Mouse (Mus musculus): ENCODE measurements around the gene Sec14l3.

Sec14l3 gene

DNA sequence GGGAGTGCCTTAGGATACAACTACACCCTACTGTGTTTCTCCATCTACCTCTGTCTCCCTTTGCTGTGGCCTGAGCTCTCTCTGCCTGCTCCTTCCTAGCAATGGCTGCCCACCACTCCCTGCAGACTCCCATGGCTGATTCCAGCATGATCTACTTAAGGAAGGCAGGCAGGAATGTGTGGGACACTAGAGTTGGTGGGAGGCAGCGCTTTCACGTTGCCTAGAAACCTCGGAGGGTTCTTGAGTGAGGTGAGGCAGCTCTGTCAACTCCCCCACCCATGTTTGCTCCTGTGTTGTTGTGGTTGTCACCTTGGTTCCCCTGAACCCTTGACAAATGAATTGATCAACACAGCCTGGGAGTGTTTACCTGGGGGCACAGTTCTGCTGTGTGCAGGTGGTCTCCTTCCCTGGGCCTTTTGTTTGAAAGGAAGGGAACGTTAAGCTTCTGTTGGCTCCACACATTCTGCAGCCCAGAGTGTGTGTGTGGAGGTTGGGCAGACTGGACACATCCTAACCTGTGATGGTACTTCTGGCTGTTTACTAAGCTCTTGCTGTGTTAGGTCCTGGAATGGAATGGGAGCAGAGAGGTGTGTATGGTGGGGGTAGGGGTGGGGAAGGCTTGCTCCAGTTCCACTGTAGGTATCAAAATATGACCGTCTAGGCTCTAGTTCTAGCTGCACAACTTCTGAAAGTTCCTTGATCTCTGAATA lies 3.6 kb upstream of the Sec14l3 start:
- no peak for DNase-seq (ENCODE audit: low spot score in 2 of 2)

DNA sequence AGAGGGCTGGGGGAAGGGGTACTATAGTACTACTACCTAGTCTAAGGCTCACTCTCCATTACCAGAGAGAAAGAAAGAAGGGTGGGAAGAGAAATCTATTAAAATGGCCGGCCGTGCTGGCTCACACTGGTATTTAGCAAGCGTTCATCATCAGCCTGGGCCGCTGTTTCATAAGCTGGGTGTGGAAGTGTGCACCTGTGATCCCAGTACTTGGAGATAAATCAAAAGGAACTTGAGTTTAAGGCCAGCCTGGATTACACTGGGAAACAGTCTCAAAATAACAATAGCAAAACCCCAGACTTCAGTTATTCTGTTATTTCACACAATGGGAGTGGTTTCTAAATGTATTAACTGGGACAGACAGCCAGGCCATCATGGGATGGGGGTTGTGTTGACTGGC lies 2.1 kb upstream of the Sec14l3 start:
- DNase-seq (ENCODE audit: low spot score in 2 of 2) = no peak

DNA sequence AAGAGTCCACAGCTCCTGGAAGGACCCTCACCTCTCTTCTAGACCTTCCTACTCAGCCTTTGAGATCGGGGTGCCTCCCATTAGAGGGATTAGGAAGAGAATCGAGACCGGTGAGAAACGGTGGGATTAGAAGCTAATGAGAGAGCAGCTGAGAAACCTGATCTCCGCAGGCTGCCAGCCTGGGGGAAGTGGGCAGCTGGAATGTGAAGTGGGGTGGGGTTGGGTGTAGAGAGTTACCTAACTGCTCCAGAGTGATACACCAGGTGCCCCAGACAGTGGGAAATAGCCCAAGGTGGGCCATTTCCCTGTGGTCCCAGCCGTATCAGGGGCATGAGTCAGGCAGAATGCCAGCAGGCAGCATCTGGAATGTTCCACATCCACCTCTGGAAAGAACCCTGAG lies 1.7 kb upstream of the Sec14l3 start:
- DNase-seq (ENCODE audit: low spot score in 2 of 2) = no peak

DNA sequence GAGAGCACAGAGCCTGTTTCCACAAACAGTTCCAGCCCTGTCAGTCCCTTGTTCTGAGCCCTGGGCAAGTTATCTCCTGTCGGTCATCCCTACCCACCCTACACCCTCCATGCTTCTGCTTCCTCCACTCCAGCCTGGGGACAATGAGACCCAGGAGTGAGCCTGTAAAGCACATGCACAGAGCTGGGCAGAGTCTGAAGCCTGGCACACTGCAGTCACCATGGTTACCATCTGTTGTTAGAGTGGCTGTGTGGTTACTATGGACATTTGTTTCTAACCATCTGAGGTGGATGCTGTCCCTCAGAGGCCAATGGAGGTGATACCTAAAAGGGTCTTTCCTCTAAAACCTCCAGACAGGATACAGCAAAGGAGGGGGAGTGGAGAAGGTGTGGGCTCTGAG lies 5.0 kb downstream of the Sec14l3 start:
- no peak for DNase-seq (ENCODE audit: low spot score in 2 of 2)

DNA sequence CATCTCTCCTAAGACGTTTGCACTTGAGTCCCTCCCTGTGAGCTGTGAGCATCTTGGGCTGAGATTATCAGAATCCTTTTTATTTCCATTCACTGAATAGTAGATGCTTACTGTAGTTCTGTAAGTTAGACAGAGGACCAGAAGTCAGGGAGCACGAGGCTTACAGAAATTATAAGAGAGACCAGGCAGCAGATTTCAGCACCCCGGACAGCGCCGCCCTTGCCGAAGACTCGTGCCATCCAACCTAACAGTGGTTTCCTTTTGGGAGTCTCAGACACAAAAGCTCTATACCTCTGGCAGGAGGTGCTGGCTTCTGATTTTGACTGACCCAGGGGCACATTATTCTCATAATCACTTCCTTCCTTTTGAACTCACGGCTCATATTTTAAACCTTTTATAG lies 12.0 kb downstream of the Sec14l3 start:
- DNase-seq (ENCODE audit: low spot score in 2 of 2) = peak in 1 of 2 experiments; percentile 28

DNA sequence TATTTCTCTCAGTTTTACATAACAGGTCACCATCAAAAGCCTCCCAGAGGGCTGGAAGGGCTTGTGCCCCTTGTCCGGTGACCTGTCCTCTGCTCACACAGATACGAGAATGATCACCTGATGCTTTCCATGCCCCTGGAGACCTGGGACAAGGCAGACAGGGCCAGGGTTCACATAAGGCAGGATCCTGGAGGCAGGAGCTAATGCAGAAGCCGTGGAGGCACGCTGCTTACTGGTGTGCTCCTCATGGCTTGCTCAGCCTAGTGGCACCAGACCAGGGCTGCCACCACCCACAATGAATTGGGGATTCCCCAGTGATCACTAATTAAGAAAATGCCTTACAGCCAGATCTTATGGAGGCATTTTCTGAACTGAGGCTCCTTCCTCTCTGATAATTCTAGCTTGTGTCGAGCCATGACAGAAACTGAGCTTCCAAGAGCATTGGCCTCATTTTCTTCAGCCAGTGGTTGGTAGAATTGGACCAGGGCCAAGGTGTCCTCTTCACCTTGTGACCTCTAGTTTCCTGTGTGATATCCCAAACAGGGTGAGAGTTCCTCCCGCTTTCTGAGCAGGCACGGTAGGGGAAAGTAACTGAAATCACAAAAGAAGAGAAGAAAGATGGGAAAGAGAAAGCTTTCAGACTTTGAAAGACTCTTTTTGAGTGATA lies 13.8 kb downstream of the Sec14l3 start:
- DNase-seq (ENCODE audit: low spot score in 2 of 2) = no peak

DNA sequence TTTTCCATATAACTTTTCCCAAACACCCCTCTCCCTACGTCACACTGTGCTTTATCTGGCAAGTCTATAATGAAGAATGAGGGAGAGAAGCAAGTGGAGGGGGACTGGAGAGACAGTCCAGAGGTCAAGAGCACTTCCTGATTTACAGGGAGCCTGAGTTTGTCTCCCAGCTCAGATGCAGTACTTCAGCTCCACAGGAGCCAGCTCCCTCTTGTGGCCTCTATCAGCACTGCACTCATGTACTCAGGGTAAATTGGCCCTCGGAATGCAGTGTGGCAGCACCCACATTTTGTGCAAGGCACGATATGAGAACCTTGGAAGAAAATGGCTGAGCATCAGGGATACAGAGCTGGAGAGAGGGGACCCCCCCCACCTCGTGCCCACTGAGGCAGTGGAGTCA lies 15.6 kb downstream of the Sec14l3 start:
- DNase-seq (ENCODE audit: low spot score in 2 of 2) = peak in 1 of 2 experiments; percentile 33

DNA sequence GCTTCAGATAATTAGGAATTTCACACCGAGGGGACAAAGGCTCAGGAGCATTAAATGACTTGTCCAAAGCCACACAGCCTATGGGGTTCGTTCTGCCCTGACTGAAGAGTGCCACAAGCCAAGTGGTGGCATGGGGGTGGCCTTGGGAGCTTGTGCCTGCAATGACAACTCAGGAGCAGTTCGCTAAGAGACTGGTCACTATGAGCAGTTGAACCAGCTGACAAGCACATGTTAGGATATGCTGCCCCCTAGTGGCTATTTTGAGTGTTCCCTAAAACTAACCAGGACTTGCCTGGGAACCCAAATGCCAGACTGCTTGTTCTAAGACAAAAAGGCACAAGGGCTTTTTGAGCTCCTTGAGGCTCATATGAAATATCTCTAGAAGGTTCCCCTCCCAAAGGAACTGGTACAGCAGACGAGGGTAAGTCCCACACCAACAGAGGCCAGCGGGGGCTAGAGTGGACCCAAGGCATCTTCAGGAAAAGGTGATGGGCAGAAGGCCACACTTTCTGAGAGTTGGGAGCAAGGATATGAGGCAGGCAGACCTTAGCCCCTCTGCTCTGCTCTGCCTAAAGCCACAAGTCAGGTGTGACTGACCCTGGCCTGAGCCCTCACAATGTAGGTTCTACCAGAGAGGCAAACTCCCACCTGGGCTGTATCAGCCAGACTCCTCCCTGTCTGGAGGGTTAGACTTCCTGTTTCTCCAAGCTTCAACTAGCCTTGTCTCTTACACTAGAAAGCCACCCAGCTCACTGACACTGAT lies 18.9 kb downstream of the Sec14l3 start:
- peak; percentile 12 to 31 for DNase-seq (ENCODE audit: low spot score in 2 of 2)

DNA sequence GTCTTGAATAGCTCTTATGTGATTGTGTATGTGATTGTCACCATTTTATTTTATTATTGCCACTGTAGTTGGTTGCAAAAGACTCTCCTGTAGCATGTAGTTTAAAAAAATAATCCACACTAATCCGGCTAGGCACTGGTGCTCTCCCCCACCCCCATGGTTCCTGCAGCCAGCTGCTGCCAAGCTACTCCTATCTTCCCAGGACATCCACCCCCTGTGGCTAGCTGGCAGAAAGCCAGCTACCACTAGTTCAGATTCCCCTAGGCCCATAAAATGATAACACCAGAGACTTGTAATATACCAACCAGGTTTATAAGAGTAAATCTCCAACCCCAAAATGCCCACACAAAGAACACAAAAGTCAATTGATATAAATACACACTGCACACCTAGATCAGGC lies 21.6 kb downstream of the Sec14l3 start:
- no peak for DNase-seq (ENCODE audit: low spot score in 2 of 2)

DNA sequence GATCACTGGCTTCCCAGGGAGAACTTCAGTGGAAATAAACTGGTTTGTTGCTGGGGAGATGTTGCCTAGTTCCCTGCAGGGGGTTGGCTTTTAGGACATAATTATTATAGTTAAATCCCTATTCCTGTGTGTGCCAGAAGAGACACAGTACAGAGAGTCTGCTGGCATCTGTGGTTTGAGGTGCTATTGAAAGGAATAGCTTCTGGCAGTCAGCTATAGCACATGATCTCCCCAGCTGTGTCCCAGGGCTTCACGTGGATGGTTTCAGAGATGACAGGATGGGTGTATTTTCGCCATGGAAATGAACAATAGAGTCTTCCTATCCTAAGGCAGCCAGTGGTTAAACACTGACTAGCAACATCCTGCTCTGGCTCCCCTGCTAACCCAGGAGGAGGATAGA lies 22.6 kb downstream of the Sec14l3 start:
- no peak for DNase-seq (ENCODE audit: low spot score in 2 of 2)

DNA sequence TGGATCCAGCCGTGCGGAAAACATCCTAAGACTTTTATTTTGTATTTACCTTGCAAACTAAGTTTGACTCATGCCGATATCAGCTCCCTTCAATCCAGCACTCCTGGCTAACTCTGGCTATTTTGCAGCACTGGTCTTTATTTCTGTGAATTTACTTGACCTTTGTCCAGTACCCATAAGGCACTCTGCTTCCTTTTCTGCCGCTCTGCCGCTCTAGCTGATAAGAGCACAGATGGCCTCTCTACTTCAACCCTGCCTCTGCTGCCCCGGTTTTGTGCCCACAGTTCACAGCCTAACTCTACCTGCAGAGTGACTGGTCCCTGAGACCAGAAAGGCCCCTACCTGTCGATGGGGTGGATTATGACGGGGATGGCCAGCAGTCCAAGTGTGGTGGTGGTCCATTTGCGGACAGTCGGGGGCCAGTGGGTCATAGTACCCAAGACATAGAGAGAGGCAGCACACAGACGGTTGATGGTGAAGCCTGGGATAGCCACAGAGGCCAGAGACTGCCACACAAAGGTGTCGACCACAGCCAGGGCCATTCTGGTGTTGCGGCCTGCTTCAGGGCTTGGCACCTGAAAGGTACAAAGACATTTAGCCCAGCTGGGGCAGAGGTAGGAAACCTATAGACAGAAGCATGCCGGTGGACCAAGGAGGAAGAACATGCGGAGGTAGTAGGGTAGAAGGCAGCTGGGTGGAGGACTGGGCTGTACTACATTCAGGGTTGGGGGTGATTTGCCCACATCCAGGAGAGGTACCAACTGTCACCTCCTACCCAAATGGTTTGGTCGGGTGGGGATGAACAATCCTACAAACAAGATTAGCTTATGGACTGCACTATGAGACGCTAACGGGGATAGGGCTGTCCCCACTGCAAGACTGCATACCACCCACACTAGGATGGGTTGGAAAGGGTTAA lies 29.1 kb downstream of the Sec14l3 start:
- DNase-seq (ENCODE audit: low spot score in 2 of 2) = no peak

DNA sequence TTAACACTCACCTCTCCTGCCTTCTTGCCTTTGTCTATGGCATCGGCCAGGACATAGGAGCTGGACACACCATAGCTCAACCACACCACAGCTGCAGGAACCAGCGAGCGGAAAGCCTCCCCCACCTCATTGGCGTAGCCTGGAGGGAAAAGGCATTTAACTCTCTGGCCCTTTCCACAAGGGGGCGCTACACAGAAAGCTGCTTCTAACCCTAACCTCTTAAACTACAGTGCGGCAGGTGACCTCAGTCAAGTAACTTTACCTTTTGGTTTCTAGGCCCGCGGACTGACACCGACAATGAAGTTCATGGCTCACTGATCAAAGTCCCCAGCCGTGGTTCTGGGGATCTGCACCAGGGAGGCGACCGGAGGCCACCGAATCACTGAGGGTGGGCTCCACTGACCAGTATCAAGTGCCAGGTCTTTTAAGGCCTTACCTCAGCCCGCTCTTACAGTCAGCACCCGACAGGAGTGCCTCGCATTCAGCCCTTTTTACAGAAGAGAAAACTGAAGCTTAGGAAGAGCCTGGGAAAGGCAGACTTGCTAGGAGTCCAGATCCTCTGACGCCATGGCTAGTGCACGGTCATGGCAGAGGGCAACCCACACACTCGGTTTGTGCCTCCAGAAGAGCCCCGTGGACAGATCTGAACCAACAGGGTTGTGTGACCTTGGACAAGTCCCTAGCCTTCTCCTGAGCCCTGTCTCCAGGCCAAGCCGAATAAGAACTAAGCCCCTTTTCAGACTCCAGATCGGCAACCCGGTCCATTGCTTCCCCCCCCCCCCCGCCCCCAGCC lies 29.9 kb downstream of the Sec14l3 start:
- DNase-seq (ENCODE audit: low spot score in 2 of 2) = peak; percentile 31 to 45

DNA sequence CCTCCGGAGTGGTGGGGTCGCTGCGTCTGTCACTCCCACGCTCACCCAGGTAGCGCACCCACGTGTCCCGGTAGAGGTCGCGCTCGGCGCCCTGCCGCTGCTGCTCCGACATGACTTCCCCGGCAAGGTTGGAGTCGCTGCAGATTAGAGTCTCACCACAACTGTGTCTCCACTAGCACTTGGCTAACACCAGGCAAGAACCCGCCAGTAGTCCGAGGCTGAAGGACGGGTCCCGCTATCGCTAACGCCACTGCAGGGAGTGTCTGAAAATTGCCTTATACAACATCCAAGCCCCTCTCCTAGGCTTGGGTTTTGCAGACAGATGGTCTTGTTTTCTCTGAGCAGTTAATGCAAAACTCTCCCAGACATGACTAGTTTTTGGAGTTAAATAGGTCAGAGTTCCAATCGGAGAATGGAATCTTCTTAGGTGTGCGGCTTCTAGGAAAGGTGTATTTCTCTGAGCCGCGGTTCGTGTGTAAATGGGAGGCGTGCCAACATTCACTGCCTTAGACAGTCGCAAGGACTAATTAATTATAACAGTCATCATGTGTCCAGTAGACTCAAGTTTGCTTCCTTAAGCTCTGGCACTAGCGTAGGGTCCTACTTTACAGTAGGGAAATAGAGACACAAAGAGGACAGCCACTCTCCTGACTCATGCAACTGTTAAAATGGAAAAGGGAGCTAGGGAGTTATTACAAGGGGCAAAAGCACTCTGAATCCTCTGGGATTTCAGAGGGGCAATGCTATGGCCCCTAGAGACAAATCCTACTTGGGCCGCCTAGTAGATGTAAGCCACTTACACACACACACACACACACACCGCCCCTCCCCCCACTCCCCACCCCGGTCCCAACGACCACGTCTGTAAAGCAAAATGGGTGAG lies 30.8 kb downstream of the Sec14l3 start, which contains the start of gene Mtfp1:
Gene Mtfp1 (minus strand): TSS at position 275 of the 883 bp plus-strand sequence.
- peak; percentile 26 to 50 for DNase-seq (ENCODE audit: low spot score in 2 of 2)

DNA sequence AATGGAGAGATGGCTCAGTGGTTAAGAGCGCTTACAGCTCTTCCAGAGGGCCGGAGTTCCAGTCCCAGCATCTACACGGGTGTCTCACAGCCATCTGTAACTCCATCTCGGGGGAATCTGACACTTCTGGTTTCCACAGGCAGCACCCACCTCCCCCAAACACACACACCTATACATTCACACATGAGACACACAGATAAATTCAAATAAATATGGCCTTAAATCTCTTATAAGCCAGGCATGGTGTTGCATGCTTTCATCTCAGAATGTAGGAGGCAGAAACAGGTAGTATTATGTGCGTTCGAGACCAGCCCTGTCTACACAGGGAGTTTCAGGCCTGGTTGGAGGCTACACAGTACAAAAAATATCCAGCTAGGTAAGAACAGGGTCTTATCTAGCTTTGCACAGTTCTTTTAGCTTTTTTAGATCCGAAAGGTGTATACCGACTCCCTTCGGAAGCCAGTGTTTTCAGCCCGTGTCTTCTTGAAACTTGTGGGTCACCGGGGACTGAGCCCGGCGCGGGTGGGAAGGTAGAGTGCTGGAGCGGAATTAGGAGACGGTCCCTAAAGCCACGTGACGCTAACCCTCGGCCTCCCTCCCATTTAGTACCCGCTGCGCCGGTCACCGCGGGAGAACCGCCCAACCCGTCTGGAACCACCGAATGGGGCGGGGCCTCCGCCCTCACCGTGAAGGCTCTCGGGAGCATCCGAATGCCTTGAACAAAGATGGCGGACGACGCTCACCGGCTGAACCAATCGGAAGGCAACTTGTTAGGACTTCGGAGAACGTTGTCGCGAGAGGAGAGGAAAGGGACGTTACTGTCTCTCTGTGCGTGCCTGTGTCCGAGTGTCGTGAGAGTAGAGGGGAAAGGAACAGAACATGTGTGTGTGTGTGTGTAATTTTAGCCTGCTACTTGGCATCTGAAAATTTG lies 31.7 kb downstream of the Sec14l3 start:
- DNase-seq (ENCODE audit: low spot score in 2 of 2) = peak; percentile 93 to 98

DNA sequence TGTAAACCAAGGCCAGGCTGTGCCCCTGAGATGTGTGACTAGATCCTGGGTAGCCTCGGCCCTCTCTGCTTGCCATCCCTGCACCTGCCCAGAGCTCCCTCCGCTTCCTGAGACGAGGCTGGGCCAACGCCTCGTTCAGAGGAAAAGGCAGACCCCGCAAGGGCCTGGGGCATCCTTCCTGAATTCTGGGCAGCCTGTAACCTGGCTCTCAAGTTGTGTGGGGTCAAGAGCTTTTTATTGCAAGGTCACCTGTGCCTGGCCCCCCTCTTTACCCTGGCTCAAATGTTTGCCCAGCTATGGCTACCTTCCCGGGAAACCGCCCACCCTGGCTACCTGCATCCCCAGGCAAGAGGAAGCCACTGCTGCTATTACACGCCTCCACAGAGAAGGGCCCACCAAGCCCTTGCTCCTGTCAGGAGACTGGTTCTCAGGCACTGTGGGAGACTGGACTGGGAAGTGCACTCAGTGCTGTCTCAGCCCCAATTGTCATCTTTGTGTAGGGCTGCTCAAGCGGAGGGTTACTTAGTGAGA lies 32.5 kb downstream of the Sec14l3 start:
- peak in 1 of 2 experiments; percentile 30 for DNase-seq (ENCODE audit: low spot score in 2 of 2)

DNA sequence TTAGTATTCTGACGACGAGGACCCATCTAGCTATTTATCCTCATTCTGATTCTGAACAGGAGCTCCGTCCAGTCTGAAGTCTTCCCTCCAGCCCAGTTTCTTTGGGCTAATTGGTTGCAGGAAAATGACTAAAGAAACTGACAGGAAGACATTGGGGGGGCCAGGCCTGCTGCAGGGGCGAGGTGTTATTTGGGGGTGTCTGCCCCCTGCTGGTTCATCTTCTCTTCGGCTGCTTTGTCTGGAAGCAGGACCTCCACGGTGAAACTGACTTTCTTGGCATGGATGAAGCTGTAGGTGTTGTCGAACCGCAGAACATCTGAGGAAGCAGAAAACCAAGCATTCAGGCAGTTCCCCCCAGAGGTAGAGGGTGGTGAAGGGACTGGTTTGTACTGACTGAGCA lies 33.5 kb downstream of the Sec14l3 start:
- DNase-seq (ENCODE audit: low spot score in 2 of 2) = no peak

DNA sequence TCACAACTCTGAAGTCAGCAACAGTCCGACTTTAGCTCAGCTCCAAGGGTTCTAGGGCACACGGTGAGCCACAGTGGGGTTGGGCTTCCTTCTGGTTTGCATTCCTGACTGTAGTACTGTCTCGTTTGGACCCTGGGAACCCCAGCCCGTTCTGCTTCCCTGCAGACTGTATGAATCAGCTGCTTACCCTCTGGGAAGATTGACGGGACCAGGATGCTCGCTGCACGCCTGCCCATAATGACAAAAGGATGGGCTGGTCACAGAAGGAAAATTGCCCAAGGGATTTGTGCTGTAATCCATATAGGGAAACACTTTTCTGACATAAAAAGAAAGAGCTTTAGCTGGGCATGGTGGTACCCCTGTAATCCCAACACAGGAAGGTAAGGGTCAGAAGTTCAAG lies 34.2 kb downstream of the Sec14l3 start:
- DNase-seq (ENCODE audit: low spot score in 2 of 2) = no peak

DNA sequence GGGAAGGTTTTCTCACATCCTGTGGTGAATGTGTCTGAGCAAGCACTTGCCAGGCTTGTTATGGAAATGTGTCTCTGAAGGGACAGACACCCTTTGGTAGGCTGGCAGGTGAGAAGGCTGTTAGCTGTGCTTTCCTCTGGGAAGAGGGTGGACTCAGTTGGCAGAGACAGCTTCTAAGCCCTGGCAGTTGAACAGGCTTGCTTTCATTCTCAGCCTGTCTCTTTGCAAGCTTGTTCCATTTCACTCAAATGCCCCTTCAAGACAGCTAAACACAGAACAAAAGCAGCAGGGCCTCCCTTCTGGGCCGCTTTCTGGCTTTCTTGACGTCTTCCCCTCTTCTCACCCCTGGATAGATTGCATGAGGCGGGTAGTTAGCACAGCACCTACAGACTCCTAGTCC lies 34.8 kb downstream of the Sec14l3 start:
- no peak for DNase-seq (ENCODE audit: low spot score in 2 of 2)

All from urinary bladder, adult 18-20 months (tissue).